Mouse (Mus musculus) bone marrow, adult 2 months (tissue): ENCODE results near the gene Hist2h2ab.

Source experiments
- CTCF ChIP-seq: fragments of 200-500 bp; IDR thresholded peaks from 2 replicates; pipeline ENCODE4 v1.5.1; 2011; ENCODE audit warnings: low read length, control low read depth; ENCODE audit not compliant: control insufficient read depth, insufficient read depth
- POLR2A ChIP-seq: fragments of 200-500 bp; IDR thresholded peaks from 2 replicates; pipeline ENCODE4 v1.6.1; 2011; ENCODE audit warnings: low read depth, mild to moderate bottlenecking, control low read depth, low read length, borderline replicate concordance; ENCODE audit not compliant: control insufficient read depth

DNA sequence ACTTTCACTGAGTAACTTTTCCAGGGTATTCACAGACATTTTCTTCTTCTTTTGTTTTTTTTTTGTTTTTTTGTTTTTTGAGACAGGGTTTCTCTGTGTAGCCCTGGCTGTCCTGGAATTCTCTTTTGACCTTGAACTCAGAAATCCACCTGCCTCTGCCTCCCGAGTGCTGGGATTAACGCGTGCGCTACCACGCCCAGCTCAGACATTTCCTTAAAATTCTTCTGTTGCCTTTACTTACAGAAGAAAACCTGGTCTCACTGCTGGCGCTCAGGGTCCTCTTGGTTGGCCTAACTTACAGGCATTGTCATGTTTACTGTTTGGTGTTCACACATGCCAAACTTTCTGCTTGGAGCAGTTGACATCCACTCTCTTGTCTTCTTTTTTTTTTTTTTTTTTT is 44.4 kb upstream of the Hist2h2ab start:
- no peak for TF ChIP-seq CTCF
- no peak for TF ChIP-seq POLR2A
